Mouse (Mus musculus) A20 (cell line): ENCODE results near the gene Ift81.

Experiments
- DNase-seq: peaks from one replicate; pipeline ENCODE4 v3.0.0-alpha.2; 2011; ENCODE audit warnings: low read depth, low spot score

The Ift81 gene

GRCm38 (mm10) chr5:122547810-122548209, 66.5 kb downstream of the Ift81 start:
- DNase-seq: no peak

GRCm38 (mm10) chr5:122547251-122547714, 67.0 kb downstream of the Ift81 start:
- no peak for DNase-seq

GRCm38 (mm10) chr5:122543392-122543791, 70.9 kb downstream of the Ift81 start:
- DNase-seq: no peak

GRCm38 (mm10) chr5:122541871-122542270, 72.4 kb downstream of the Ift81 start:
- DNase-seq: no peak

- no peak for DNase-seq
Observed at GRCm38 (mm10) chr5:122538077-122538476, 76.2 kb downstream of the Ift81 start.

GRCm38 (mm10) chr5:122537654-122538053, 76.7 kb downstream of the Ift81 start:
- no peak for DNase-seq

GRCm38 (mm10) chr5:122533884-122534283, 80.4 kb downstream of the Ift81 start:
- no peak for DNase-seq

- DNase-seq: no peak
Observed at GRCm38 (mm10) chr5:122529913-122530604, 84.3 kb downstream of the Ift81 start.

- DNase-seq: no peak
Observed at GRCm38 (mm10) chr5:122529316-122529715, 85.0 kb downstream of the Ift81 start.

- no peak for DNase-seq
Observed at GRCm38 (mm10) chr5:122528591-122528990, 85.7 kb downstream of the Ift81 start.

- DNase-seq: no peak
Observed at GRCm38 (mm10) chr5:122527761-122528160, 86.6 kb downstream of the Ift81 start.

GRCm38 (mm10) chr5:122526878-122527730, 87.2 kb downstream of the Ift81 start:
- DNase-seq: no peak

GRCm38 (mm10) chr5:122526405-122526804, 87.9 kb downstream of the Ift81 start:
- DNase-seq: no peak

- no peak for DNase-seq
Observed at GRCm38 (mm10) chr5:122525238-122525931, 88.9 kb downstream of the Ift81 start.

GRCm38 (mm10) chr5:122524854-122525237, 89.5 kb downstream of the Ift81 start:
- DNase-seq: no peak

GRCm38 (mm10) chr5:122524244-122524643, 90.1 kb downstream of the Ift81 start:
- no peak for DNase-seq

- DNase-seq: no peak
Observed at GRCm38 (mm10) chr5:122521130-122521473, 93.2 kb downstream of the Ift81 start.

- DNase-seq: no peak
Observed at GRCm38 (mm10) chr5:122520254-122521129, 93.8 kb downstream of the Ift81 start.

- no peak for DNase-seq
Observed at GRCm38 (mm10) chr5:122519043-122519660, 95.2 kb downstream of the Ift81 start.

- no peak for DNase-seq
Observed at GRCm38 (mm10) chr5:122518247-122518646, 96.1 kb downstream of the Ift81 start.

GRCm38 (mm10) chr5:122516901-122517300, 97.4 kb downstream of the Ift81 start:
- DNase-seq: no peak
